Mouse (Mus musculus): ENCODE data around the gene Slc35b2.

DNA sequence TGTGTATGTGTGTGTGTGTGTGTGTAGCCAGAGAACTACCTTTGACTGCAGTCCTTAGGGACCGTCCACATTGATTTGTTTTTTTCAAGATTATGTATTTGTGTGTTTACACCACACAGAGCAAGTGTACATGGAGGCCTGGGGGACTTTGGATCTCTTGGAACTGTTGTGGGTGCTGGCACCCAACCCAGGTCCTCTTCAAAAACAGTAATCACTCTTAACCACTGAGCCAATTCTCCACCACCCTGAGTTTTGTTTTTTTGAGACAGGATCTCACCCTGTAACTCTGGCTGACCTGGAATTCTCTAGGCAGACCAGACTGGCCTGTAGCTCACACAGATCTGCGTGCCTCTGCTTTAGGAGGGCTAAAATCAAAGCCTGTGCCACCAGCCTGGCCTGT, 34.7 kb downstream of the Slc35b2 start:
- no peak for TF ChIP-seq CTCF (IDR thresholded peaks at IDR 0.05; ENCODE audit: low read depth, low read length)
- no peak for TF ChIP-seq POLR2A (IDR thresholded peaks at IDR 0.05; ENCODE audit: borderline replicate concordance, low read depth, low read length)

Data from bone marrow macrophage, adult 2 months (primary cell).